Mouse (Mus musculus) limb, embryonic 15.5 days (tissue): Measurements from ENCODE around the gene Slc1a3. TPM values are rescaled to one million over a fixed set of nuclear protein-coding genes. Genes with fewer than 3 reads are reported as not detected.
"Not testable (repeated sequence)": the region's sequence is repeated elsewhere in the genome, so short reads cannot be mapped to it uniquely, and the experiment has no call there.

Source experiments
- ATAC-seq: fragments of 200-750 bp; cut with Nextera tagmentation; 2 replicates; pipeline ENCODE4 v1.8.0; 2017; ENCODE audit warnings: low read depth, moderate TSS enrichment; ENCODE audit not compliant: insufficient number of reproducible peaks, low FRiP score, low TSS enrichment
- H3K27ac ChIP-seq: fragments of 300-500 bp; sonication (generic); 2 replicates; pipeline ENCODE4 v1.5.1; 2015; ENCODE audit warnings: moderate library complexity, mild to moderate bottlenecking, inconsistent platforms
- H3K27me3 ChIP-seq: fragments of 300-500 bp; sonication (generic); 2 replicates; pipeline ENCODE4 v1.6.1; 2015; ENCODE audit warnings: inconsistent platforms
- H3K36me3 ChIP-seq: fragments of 300-500 bp; sonication (generic); 2 replicates; pipeline ENCODE4 v1.6.1; 2015; ENCODE audit warnings: inconsistent platforms
- H3K4me1 ChIP-seq: fragments of 300-500 bp; sonication (generic); 2 replicates; pipeline ENCODE4 v1.6.1; 2015; ENCODE audit warnings: inconsistent platforms
- H3K4me2 ChIP-seq: fragments of 300-500 bp; sonication (generic); 2 replicates; pipeline ENCODE4 v1.6.1; 2015; ENCODE audit warnings: mild to moderate bottlenecking, inconsistent platforms
- H3K4me3 ChIP-seq: fragments of 300-500 bp; sonication (generic); 2 replicates; pipeline ENCODE4 v1.5.1; 2015; ENCODE audit warnings: mild to moderate bottlenecking, inconsistent platforms
- H3K9ac ChIP-seq: fragments of 300-500 bp; sonication (generic); 2 replicates; pipeline ENCODE4 v1.6.1; 2015; ENCODE audit warnings: inconsistent platforms
- H3K9me3 ChIP-seq: fragments of 300-500 bp; sonication (generic); 2 replicates; pipeline ENCODE4 v1.6.1; 2016; ENCODE audit warnings: inconsistent platforms
- WGBS: fragments of 180-500 bp; shearing (Covaris S2); methylation state at CpG from one replicate; pipeline ENCODE4 v1.1.7; 2015; 5-methylcytosine and 5-hydroxymethylcytosine counted together
- polyA plus RNA-seq: library from polyadenylated mRNA; unstranded; fragments of >200 nt; fragmentation: Nextera tagmentation; extraction: Ambion mirVana; gene quantifications from 2 replicates; pipeline ENCODE4 v1.2.1, GENCODE M21; 2015

Gene Slc1a3
- polyA plus RNA-seq, 1 experiment from 2014 or later = 33.9 TPM

GRCm38 (mm10) chr15:8697976-8698375 is 12.6 kb downstream of the Slc1a3 start:
- Histone ChIP-seq H3K36me3 (0 out of 2 replicates have a peak, but pooled peaks cover 2% of the 10 kb centered on the region), H3K4me2 (no peak overlapping the region), H3K4me1 (no peaks in the 10 kb centered on the region), H3K9ac (no peak overlapping the region), H3K4me3 (no peak overlapping the region), H3K27me3 (no peaks in the 10 kb centered on the region), H3K9me3 (no peaks in the 10 kb centered on the region), H3K27ac (no peak overlapping the region)
- ATAC-seq = no peak
- WGBS = 67% methylated on average over 3 of the region's 3 CpGs

GRCm38 (mm10) chr15:8697500-8697899 is 13.1 kb downstream of the Slc1a3 start:
- Histone ChIP-seq H3K27ac (no peak overlapping the region), H3K9me3 (no peaks in the 10 kb centered on the region)
- WGBS = 51% methylated on average over 3 of the region's 3 CpGs

GRCm38 (mm10) chr15:8690141-8690540 is 20.4 kb downstream of the Slc1a3 start:
- not testable (repeated sequence) for ATAC-seq, H3K9ac ChIP-seq, H3K4me2 ChIP-seq, H3K9me3 ChIP-seq, H3K4me1 ChIP-seq, H3K27me3 ChIP-seq, H3K36me3 ChIP-seq, H3K4me3 ChIP-seq, H3K27ac ChIP-seq
- WGBS = 85% methylated on average over 6 of the region's 6 CpGs

More at GRCm38 (mm10) chr15:8697500-8697899, 13.1 kb downstream of the Slc1a3 start:
- no peak for ATAC-seq
- no peak overlapping the region for H3K4me2 ChIP-seq
- no peaks in the 10 kb centered on the region for H3K4me1 ChIP-seq
- no peaks in the 10 kb centered on the region for H3K27me3 ChIP-seq
- H3K4me3 ChIP-seq = no peak overlapping the region
- H3K9ac ChIP-seq = no peak overlapping the region
- 0 out of 2 replicates have a peak, but pooled peaks cover 2% of the 10 kb centered on the region for H3K36me3 ChIP-seq

GRCm38 (mm10) chr15:8686846-8687245 is 23.7 kb downstream of the Slc1a3 start:
- no peak overlapping the region for H3K9ac ChIP-seq

GRCm38 (mm10) chr15:8685506-8685905 is 25.1 kb downstream of the Slc1a3 start:
- no peak for ATAC-seq
- H3K36me3 ChIP-seq = 0 out of 2 replicates have a peak, but pooled peaks cover 4% of the 10 kb centered on the region
- no peak overlapping the region for H3K27ac ChIP-seq
- H3K4me3 ChIP-seq = no peak overlapping the region
- no peak overlapping the region for H3K9ac ChIP-seq
- no peaks in the 10 kb centered on the region for H3K9me3 ChIP-seq
- no peaks in the 10 kb centered on the region for H3K27me3 ChIP-seq
- 0 out of 2 replicates have a peak, but pooled peaks cover 5% of the 10 kb centered on the region for H3K4me1 ChIP-seq
- H3K4me2 ChIP-seq = no peak overlapping the region
- 78% methylated on average over 7 of the region's 7 CpGs for WGBS

More at GRCm38 (mm10) chr15:8686846-8687245, 23.7 kb downstream of the Slc1a3 start:
- 77% methylated on average over 4 of the region's 4 CpGs for WGBS
- Histone ChIP-seq H3K9me3 (no peaks in the 10 kb centered on the region), H3K27me3 (no peaks in the 10 kb centered on the region), H3K4me3 (no peak overlapping the region), H3K27ac (no peak overlapping the region), H3K4me1 (0 out of 2 replicates have a peak, but pooled peaks cover 3% of the 10 kb centered on the region), H3K4me2 (no peak overlapping the region), H3K36me3 (0 out of 2 replicates have a peak, but pooled peaks cover 4% of the 10 kb centered on the region)
- ATAC-seq = no peak

- H3K27ac ChIP-seq = no peak overlapping the region
- 0 out of 2 replicates have a peak, but pooled peaks cover 5% of the 10 kb centered on the region for H3K4me1 ChIP-seq
- H3K9me3 ChIP-seq = no peaks in the 10 kb centered on the region
- no peak overlapping the region for H3K9ac ChIP-seq
- H3K4me3 ChIP-seq = no peak overlapping the region
- 0 out of 2 replicates have a peak, but pooled peaks have one; percentile 48 for ATAC-seq
- H3K27me3 ChIP-seq = no peaks in the 10 kb centered on the region
- H3K4me2 ChIP-seq = no peak overlapping the region
- 0 out of 2 replicates have a peak, but pooled peaks cover 4% of the 10 kb centered on the region for H3K36me3 ChIP-seq
- 53% methylated on average over 3 of the region's 3 CpGs for WGBS
Measured at GRCm38 (mm10) chr15:8684263-8684662, 26.3 kb downstream of the Slc1a3 start.

GRCm38 (mm10) chr15:8682871-8683270 is 27.7 kb downstream of the Slc1a3 start:
- 0 out of 2 replicates have a peak, but pooled peaks cover 5% of the 10 kb centered on the region for H3K4me1 ChIP-seq
- H3K4me2 ChIP-seq = no peak overlapping the region
- no peaks in the 10 kb centered on the region for H3K9me3 ChIP-seq
- no peak overlapping the region for H3K9ac ChIP-seq
- H3K4me3 ChIP-seq = no peak overlapping the region
- no peak for ATAC-seq
- no peaks in the 10 kb centered on the region for H3K27me3 ChIP-seq
- 82% methylated on average over 3 of the region's 3 CpGs for WGBS
- no peak overlapping the region for H3K27ac ChIP-seq
- H3K36me3 ChIP-seq = 0 out of 2 replicates have a peak, but pooled peaks cover 4% of the 10 kb centered on the region

- H3K27ac ChIP-seq = no peak overlapping the region
Measured at GRCm38 (mm10) chr15:8682421-8682820, 28.1 kb downstream of the Slc1a3 start.

GRCm38 (mm10) chr15:8681971-8682370 is 28.6 kb downstream of the Slc1a3 start:
- H3K36me3 ChIP-seq = no peaks in the 10 kb centered on the region
- H3K9ac ChIP-seq = no peak overlapping the region
- H3K4me3 ChIP-seq = no peak overlapping the region
- H3K4me1 ChIP-seq = 0 out of 2 replicates have a peak, but pooled peaks cover 5% of the 10 kb centered on the region
- no peaks in the 10 kb centered on the region for H3K9me3 ChIP-seq
- WGBS = 70% methylated on average over 7 of the region's 7 CpGs
- H3K27me3 ChIP-seq = no peaks in the 10 kb centered on the region
- no peak overlapping the region for H3K4me2 ChIP-seq
- ATAC-seq = no peak
- no peak overlapping the region for H3K27ac ChIP-seq

More at GRCm38 (mm10) chr15:8682421-8682820, 28.1 kb downstream of the Slc1a3 start:
- H3K9me3 ChIP-seq = no peaks in the 10 kb centered on the region
- no peak overlapping the region for H3K4me3 ChIP-seq
- H3K27me3 ChIP-seq = no peaks in the 10 kb centered on the region
- H3K36me3 ChIP-seq = 0 out of 2 replicates have a peak, but pooled peaks cover under 1% of the 10 kb centered on the region
- H3K4me2 ChIP-seq = no peak overlapping the region
- no peak for ATAC-seq
- 76% methylated on average over 9 of the region's 9 CpGs for WGBS
- H3K4me1 ChIP-seq = 0 out of 2 replicates have a peak, but pooled peaks cover 5% of the 10 kb centered on the region
- H3K9ac ChIP-seq = no peak overlapping the region

- no peak for ATAC-seq
- Histone ChIP-seq H3K4me3 (no peak overlapping the region), H3K4me1 (0 out of 2 replicates have a peak, but pooled peaks cover 5% of the 10 kb centered on the region), H3K9ac (no peak overlapping the region), H3K4me2 (no peak overlapping the region), H3K9me3 (no peaks in the 10 kb centered on the region), H3K27ac (no peak overlapping the region), H3K36me3 (no peaks in the 10 kb centered on the region), H3K27me3 (no peaks in the 10 kb centered on the region)
- 89% methylated on average over 5 of the region's 5 CpGs for WGBS
Measured at GRCm38 (mm10) chr15:8681009-8681408, 29.6 kb downstream of the Slc1a3 start.

GRCm38 (mm10) chr15:8676959-8677358 is 33.6 kb downstream of the Slc1a3 start:
- no peak overlapping the region for H3K4me3 ChIP-seq
- no peak for ATAC-seq
- no peak overlapping the region for H3K4me2 ChIP-seq
- no peak overlapping the region for H3K9ac ChIP-seq
- no peaks in the 10 kb centered on the region for H3K27me3 ChIP-seq
- no peak overlapping the region for H3K27ac ChIP-seq
- WGBS = 83% methylated on average over 2 of the region's 2 CpGs
- 0 out of 2 replicates have a peak, but pooled peaks cover 3% of the 10 kb centered on the region for H3K4me1 ChIP-seq
- no peaks in the 10 kb centered on the region for H3K9me3 ChIP-seq
- no peaks in the 10 kb centered on the region for H3K36me3 ChIP-seq

GRCm38 (mm10) chr15:8676211-8676691 is 34.3 kb downstream of the Slc1a3 start:
- H3K27ac ChIP-seq = no peak overlapping the region
- H3K4me1 ChIP-seq = no peaks in the 10 kb centered on the region
- no peaks in the 10 kb centered on the region for H3K27me3 ChIP-seq
- ATAC-seq = no peak
- no peak overlapping the region for H3K4me3 ChIP-seq
- no peaks in the 10 kb centered on the region for H3K36me3 ChIP-seq
- no peak overlapping the region for H3K9ac ChIP-seq
- WGBS = 46% methylated on average over 5 of the region's 5 CpGs
- H3K9me3 ChIP-seq = no peaks in the 10 kb centered on the region
- H3K4me2 ChIP-seq = no peak overlapping the region
